Mouse (Mus musculus): ENCODE measurements around the gene Plpp2. TPM values are rescaled to one million over a fixed set of nuclear protein-coding genes. Genes with fewer than 3 reads are reported as not detected.

Gene Plpp2
- polyA plus RNA-seq, 1 experiment from 2014 or later: 21.8 TPM

GRCm38 (mm10) chr10:79539701-79540495 lies 6.3 kb upstream of the Plpp2 start:
- DNase-seq (ENCODE audit: low spot score) (no peak), ATAC-seq (ENCODE audit: insufficient number of reproducible peaks, low FRiP score, low TSS enrichment, low read depth) (no peak)
- Histone ChIP-seq H3K27ac (replicated peaks; ENCODE audit: low read depth, low read length) (no peak overlapping the region), H3K4me1 (ENCODE audit: control insufficient read depth, insufficient read depth, low read length) (no peaks in the 10 kb centered on the region), H3K4me2 (ENCODE audit: low read depth, severe bottlenecking) (no peak overlapping the region), H3K9ac (ENCODE audit: low read length) (no peak overlapping the region), H3K36me3 (ENCODE audit: control insufficient read depth, insufficient read depth, low read length) (peaks cover 26% of the 10 kb centered on the region), H3K9me3 (ENCODE audit: control insufficient read depth, low read length) (no peaks in the 10 kb centered on the region), H3K27me3 (ENCODE audit: control insufficient read depth, insufficient read depth, low read length) (no peaks in the 10 kb centered on the region), H3K4me3 (ENCODE audit: low read depth, low read length) (no peak overlapping the region)
- 92% methylated on average over 16 of the region's 16 CpGs for WGBS

- Histone ChIP-seq H3K9me3 (ENCODE audit: control insufficient read depth, low read length) (no peaks in the 10 kb centered on the region), H3K4me1 (ENCODE audit: control insufficient read depth, insufficient read depth, low read length) (no peaks in the 10 kb centered on the region), H3K4me2 (ENCODE audit: low read depth, severe bottlenecking) (no peak overlapping the region), H3K36me3 (ENCODE audit: control insufficient read depth, insufficient read depth, low read length) (peaks cover 21% of the 10 kb centered on the region), H3K4me3 (ENCODE audit: low read depth, low read length) (no peak overlapping the region), H3K27ac (replicated peaks; ENCODE audit: low read depth, low read length) (no peak overlapping the region), H3K27me3 (ENCODE audit: control insufficient read depth, insufficient read depth, low read length) (no peaks in the 10 kb centered on the region), H3K9ac (ENCODE audit: low read length) (no peak overlapping the region)
- WGBS: 71% methylated on average over 4 of the region's 4 CpGs
- ATAC-seq (ENCODE audit: insufficient number of reproducible peaks, low FRiP score, low TSS enrichment, low read depth) (no peak), DNase-seq (ENCODE audit: low spot score) (no peak)
These were observed 5.3 kb upstream of the Plpp2 start for GRCm38 (mm10) chr10:79538873-79539272.

- peaks cover 16% of the 10 kb centered on the region for H3K36me3 ChIP-seq (ENCODE audit: control insufficient read depth, insufficient read depth, low read length)
- no peak overlapping the region for H3K9ac ChIP-seq (ENCODE audit: low read length)
- H3K4me1 ChIP-seq (ENCODE audit: control insufficient read depth, insufficient read depth, low read length): no peaks in the 10 kb centered on the region
- H3K27ac ChIP-seq (replicated peaks; ENCODE audit: low read depth, low read length): no peak overlapping the region
- 93% methylated on average over 3 of the region's 3 CpGs for WGBS
- H3K9me3 ChIP-seq (ENCODE audit: control insufficient read depth, low read length): no peaks in the 10 kb centered on the region
- H3K27me3 ChIP-seq (ENCODE audit: control insufficient read depth, insufficient read depth, low read length): no peaks in the 10 kb centered on the region
- no peak overlapping the region for H3K4me3 ChIP-seq (ENCODE audit: low read depth, low read length)
- ATAC-seq (ENCODE audit: insufficient number of reproducible peaks, low FRiP score, low TSS enrichment, low read depth): no peak
- DNase-seq (ENCODE audit: low spot score): no peak
- H3K4me2 ChIP-seq (ENCODE audit: low read depth, severe bottlenecking): no peak overlapping the region
These were observed 4.7 kb upstream of the Plpp2 start for GRCm38 (mm10) chr10:79538323-79538722.

GRCm38 (mm10) chr10:79537781-79538180 lies 4.2 kb upstream of the Plpp2 start:
- H3K4me3 ChIP-seq (ENCODE audit: low read depth, low read length): no peak overlapping the region
- 89% methylated on average over 2 of the region's 2 CpGs for WGBS
- no peak overlapping the region for H3K9ac ChIP-seq (ENCODE audit: low read length)
- H3K27me3 ChIP-seq (ENCODE audit: control insufficient read depth, insufficient read depth, low read length): no peaks in the 10 kb centered on the region
- no peak overlapping the region for H3K27ac ChIP-seq (replicated peaks; ENCODE audit: low read depth, low read length)
- no peaks in the 10 kb centered on the region for H3K4me1 ChIP-seq (ENCODE audit: control insufficient read depth, insufficient read depth, low read length)
- H3K9me3 ChIP-seq (ENCODE audit: control insufficient read depth, low read length): no peaks in the 10 kb centered on the region
- no peak for DNase-seq (ENCODE audit: low spot score)
- no peak overlapping the region for H3K4me2 ChIP-seq (ENCODE audit: low read depth, severe bottlenecking)
- no peak for ATAC-seq (ENCODE audit: insufficient number of reproducible peaks, low FRiP score, low TSS enrichment, low read depth)
- peaks cover 16% of the 10 kb centered on the region for H3K36me3 ChIP-seq (ENCODE audit: control insufficient read depth, insufficient read depth, low read length)

GRCm38 (mm10) chr10:79537271-79537670 lies 3.7 kb upstream of the Plpp2 start:
- Histone ChIP-seq H3K36me3 (ENCODE audit: control insufficient read depth, insufficient read depth, low read length) (peaks cover 11% of the 10 kb centered on the region), H3K27me3 (ENCODE audit: control insufficient read depth, insufficient read depth, low read length) (no peaks in the 10 kb centered on the region), H3K4me3 (ENCODE audit: low read depth, low read length) (no peak overlapping the region), H3K9ac (ENCODE audit: low read length) (no peak overlapping the region), H3K4me2 (ENCODE audit: low read depth, severe bottlenecking) (no peak overlapping the region), H3K27ac (replicated peaks; ENCODE audit: low read depth, low read length) (no peak overlapping the region), H3K9me3 (ENCODE audit: control insufficient read depth, low read length) (no peaks in the 10 kb centered on the region), H3K4me1 (ENCODE audit: control insufficient read depth, insufficient read depth, low read length) (no peaks in the 10 kb centered on the region)
- WGBS: 90% methylated on average over 7 of the region's 7 CpGs
- DNase-seq (ENCODE audit: low spot score): no peak
- ATAC-seq (ENCODE audit: insufficient number of reproducible peaks, low FRiP score, low TSS enrichment, low read depth): no peak

- DNase-seq (ENCODE audit: low spot score) (no peak), ATAC-seq (ENCODE audit: insufficient number of reproducible peaks, low FRiP score, low TSS enrichment, low read depth) (no peak)
These were observed 3.0 kb upstream of the Plpp2 start for GRCm38 (mm10) chr10:79536461-79537080.

GRCm38 (mm10) chr10:79535431-79535830 lies 1.8 kb upstream of the Plpp2 start:
- Histone ChIP-seq H3K9ac (ENCODE audit: low read length) (no peak overlapping the region), H3K4me1 (ENCODE audit: control insufficient read depth, insufficient read depth, low read length) (no peaks in the 10 kb centered on the region), H3K9me3 (ENCODE audit: control insufficient read depth, low read length) (no peaks in the 10 kb centered on the region), H3K4me3 (ENCODE audit: low read depth, low read length) (no peak overlapping the region), H3K27me3 (ENCODE audit: control insufficient read depth, insufficient read depth, low read length) (no peaks in the 10 kb centered on the region), H3K27ac (replicated peaks; ENCODE audit: low read depth, low read length) (no peak overlapping the region), H3K36me3 (ENCODE audit: control insufficient read depth, insufficient read depth, low read length) (peaks cover 4% of the 10 kb centered on the region), H3K4me2 (ENCODE audit: low read depth, severe bottlenecking) (no peak overlapping the region)
- ATAC-seq (ENCODE audit: insufficient number of reproducible peaks, low FRiP score, low TSS enrichment, low read depth): no peak
- no peak for DNase-seq (ENCODE audit: low spot score)
- WGBS: 52% methylated on average over 1 of the region's 1 CpGs

More at GRCm38 (mm10) chr10:79536461-79537080, 3.0 kb upstream of the Plpp2 start:
- Histone ChIP-seq H3K36me3 (ENCODE audit: control insufficient read depth, insufficient read depth, low read length) (peaks cover 9% of the 10 kb centered on the region), H3K4me2 (ENCODE audit: low read depth, severe bottlenecking) (no peak overlapping the region), H3K4me1 (ENCODE audit: control insufficient read depth, insufficient read depth, low read length) (no peaks in the 10 kb centered on the region), H3K27ac (replicated peaks; ENCODE audit: low read depth, low read length) (no peak overlapping the region), H3K27me3 (ENCODE audit: control insufficient read depth, insufficient read depth, low read length) (no peaks in the 10 kb centered on the region), H3K9ac (ENCODE audit: low read length) (no peak overlapping the region), H3K9me3 (ENCODE audit: control insufficient read depth, low read length) (no peaks in the 10 kb centered on the region), H3K4me3 (ENCODE audit: low read depth, low read length) (no peak overlapping the region)
- WGBS: 73% methylated on average over 12 of the region's 12 CpGs

- Histone ChIP-seq H3K36me3 (ENCODE audit: control insufficient read depth, insufficient read depth, low read length) (peaks cover under 1% of the 10 kb centered on the region; the same call in 1 of the 2 replicates), H3K4me2 (ENCODE audit: low read depth, severe bottlenecking) (no peak overlapping the region), H3K9me3 (ENCODE audit: control insufficient read depth, low read length) (no peaks in the 10 kb centered on the region), H3K27ac (replicated peaks; ENCODE audit: low read depth, low read length) (no peak overlapping the region), H3K27me3 (ENCODE audit: control insufficient read depth, insufficient read depth, low read length) (no peaks in the 10 kb centered on the region), H3K9ac (ENCODE audit: low read length) (no peak overlapping the region), H3K4me3 (ENCODE audit: low read depth, low read length) (no peak overlapping the region), H3K4me1 (ENCODE audit: control insufficient read depth, insufficient read depth, low read length) (no peaks in the 10 kb centered on the region)
- DNase-seq (ENCODE audit: low spot score) (peak; percentile 20), ATAC-seq (ENCODE audit: insufficient number of reproducible peaks, low FRiP score, low TSS enrichment, low read depth) (no peak)
- 85% methylated on average over 2 of the region's 2 CpGs for WGBS
These were observed 830 bp upstream of the Plpp2 start for GRCm38 (mm10) chr10:79534426-79534825.

All from limb, embryonic 11.5 days (tissue).